Mouse (Mus musculus) lung, adult 2 months (tissue): Measurements from ENCODE around the gene Slc47a2.

Experiments
- CTCF ChIP-seq: fragments of 200-500 bp; IDR thresholded peaks from 2 replicates; pipeline ENCODE4 v1.5.1; 2011; ENCODE audit warnings: mild to moderate bottlenecking, low read length, control low read depth; ENCODE audit not compliant: insufficient read depth
- POLR2A ChIP-seq: fragments of 200-500 bp; IDR thresholded peaks from 2 replicates; pipeline ENCODE4 v1.6.1; 2011; ENCODE audit warnings: low read depth, mild to moderate bottlenecking, control low read depth, low read length, borderline replicate concordance; ENCODE audit errors: extremely low read depth

GRCm38 (mm10) chr11:61346133-61346532 lies 3.5 kb upstream of the Slc47a2 start:
- no peak for TF ChIP-seq CTCF
- TF ChIP-seq POLR2A = no peak
